Mouse (Mus musculus) WW6 (cell line): ENCODE data around the gene Arhgef33.

Experiments
- DNase-seq: peaks from one replicate; pipeline ENCODE4 v3.0.0-alpha.2; 2013; ENCODE audit warnings: low read depth, low spot score

Gene Arhgef33

GRCm38 (mm10) chr17:80445433-80445832 lies 138.2 kb downstream of the Arhgef33 start:
- DNase-seq, result no peak

DNA sequence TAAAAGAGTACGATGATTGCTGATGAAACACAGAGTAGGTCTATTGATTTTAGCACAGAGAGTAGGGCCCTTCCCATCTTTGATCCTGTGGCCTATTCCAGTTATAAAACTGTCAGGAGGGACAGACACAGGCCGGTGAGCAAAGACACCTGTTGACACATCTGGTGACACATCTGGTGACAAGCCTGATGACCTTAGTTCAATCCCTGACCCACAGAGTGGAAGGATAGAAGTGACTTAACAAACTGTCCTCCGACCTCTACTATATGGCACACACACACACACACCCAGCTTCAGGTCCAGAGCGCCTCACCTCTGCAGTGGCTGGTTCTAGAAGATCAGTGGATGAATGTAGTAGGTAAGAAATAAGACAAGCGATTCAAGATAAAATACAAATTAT lies 139.3 kb downstream of the Arhgef33 start:
- no peak for DNase-seq
